ENCODE assay signal across 8 mouse cellular contexts in genomic region chr4:49845612-49845985, GRCm38 (mm10). TPM values are rescaled to one million over a fixed set of nuclear protein-coding genes. Genes with fewer than 3 reads are reported as not detected.
DNase-seq lines count a peak whose midpoint lies in the region; ATAC-seq and TF ChIP-seq lines count a peak whose summit lies in the region.

TSS of gene Grin3a (minus strand) at chr4:49845744.

- TF ChIP-seq CTCF in cerebellum, adult 2 months (IDR thresholded peaks at IDR 0.05; ENCODE audit: borderline replicate concordance, insufficient read depth, low read depth, low read length): peak; percentile 4; the same call in 1 of the 2 replicates
- peak; percentile 87 for TF ChIP-seq CTCF in forebrain, postnatal 0 days (IDR thresholded peaks at IDR 0.05; ENCODE audit: low read depth)
- 0 out of 2 replicates have a peak, but pooled peaks have one; percentile 18 for TF ChIP-seq CTCF in liver, postnatal 0 days (IDR thresholded peaks at IDR 0.05; ENCODE audit: low read depth)

- no peaks in the 10 kb centered on the region; the same call in 1 of the 2 replicates for H3K4me1 ChIP-seq in cerebellum, adult 2 months (ENCODE audit: control insufficient read depth, insufficient read depth, low read length)
- H3K4me1 ChIP-seq in forebrain, postnatal 0 days (ENCODE audit: insufficient read depth): no peaks in the 10 kb centered on the region
- no peaks in the 10 kb centered on the region for H3K4me1 ChIP-seq in liver, postnatal 0 days (ENCODE audit: insufficient read depth)

- no peak for TF ChIP-seq EP300 in liver, postnatal 0 days (IDR thresholded peaks at IDR 0.05; ENCODE audit: low read depth)

- H3K4me3 ChIP-seq in cerebellum, adult 2 months (replicated peaks; ENCODE audit: insufficient read depth, low read depth, low read length): peak within 1 kb of the TSS; percentile 42
- H3K4me3 ChIP-seq in forebrain, postnatal 0 days (ENCODE audit: low read depth, low read length): peak within 1 kb of the TSS; percentile 68
- 0 out of 2 replicates have a peak within 1 kb of the TSS, but pooled peaks have one; percentile 5 for H3K4me3 ChIP-seq in liver, postnatal 0 days (ENCODE audit: low read depth, low read length)

- no peak within 1 kb of the TSS; the same call in 1 of the 2 replicates for H3K27ac ChIP-seq in cerebellum, adult 2 months (ENCODE audit: insufficient read depth, low read length)
- H3K27ac ChIP-seq in forebrain, postnatal 0 days (ENCODE audit: low read depth, low read length): peak within 1 kb of the TSS; percentile 58
- no peak within 1 kb of the TSS for H3K27ac ChIP-seq in liver, postnatal 0 days (ENCODE audit: low read depth)

- peak; percentile 36 for DNase-seq in ES-CJ7 (ENCODE audit: low read depth, low spot score)
- peak; percentile 47 for DNase-seq in cerebellum, adult 2 months
- peak; percentile 93 for DNase-seq in forebrain, postnatal 0 days
- DNase-seq in heart, postnatal 4 days: peak; percentile 46
- DNase-seq in layer of hippocampus, adult 8-10 months (ENCODE audit: low spot score in 2 of 2): peak; percentile 56 to 75
- peak; percentile 14 for DNase-seq in liver, postnatal 0 days
- DNase-seq in right cerebral cortex, postnatal 25 days: peak; percentile 84

- no peak for TF ChIP-seq POLR2A in cerebellum, adult 2 months (IDR thresholded peaks at IDR 0.05; ENCODE audit: borderline replicate concordance, insufficient read depth, low read length)

- peak; percentile 97 for ATAC-seq in forebrain, postnatal 0 days
- no peak for ATAC-seq in liver, postnatal 0 days
- ATAC-seq in activated CD4-positive, CD25-positive, alpha-beta regulatory T cell, adult 4 months: no peak

- H3K36me3 ChIP-seq in forebrain, postnatal 0 days (ENCODE audit: insufficient read depth): no peaks in the 10 kb centered on the region
- H3K36me3 ChIP-seq in liver, postnatal 0 days (replicated peaks; ENCODE audit: insufficient read depth, low read length): no peaks in the 10 kb centered on the region

- WGBS in cerebellum, adult 2 months: under 1% methylated on average over 25 of the region's 25 CpGs
- WGBS in forebrain, postnatal 0 days: 3% methylated on average over 25 of the region's 25 CpGs
- WGBS in liver, postnatal 0 days (ENCODE audit: insufficient replicate concordance): under 1% methylated on average over 25 of the region's 25 CpGs

- H3K9me3 ChIP-seq in forebrain, postnatal 0 days (ENCODE audit: low read length): no peaks in the 10 kb centered on the region
- H3K9me3 ChIP-seq in liver, postnatal 0 days (ENCODE audit: low read length): no peaks in the 10 kb centered on the region

- peak within 1 kb of the TSS; percentile 63 for H3K9ac ChIP-seq in forebrain, postnatal 0 days
- H3K9ac ChIP-seq in liver, postnatal 0 days (replicated peaks): no peak within 1 kb of the TSS

- peak within 1 kb of the TSS; percentile 95 for H3K4me2 ChIP-seq in forebrain, postnatal 0 days (ENCODE audit: low read depth)
- peak within 1 kb of the TSS; percentile 55 for H3K4me2 ChIP-seq in liver, postnatal 0 days (ENCODE audit: low read depth, low read length)

- peaks cover 3% of the 10 kb centered on the region for H3K27me3 ChIP-seq in cerebellum, adult 2 months (ENCODE audit: control insufficient read depth, insufficient read depth, low read length)
- H3K27me3 ChIP-seq in forebrain, postnatal 0 days (ENCODE audit: insufficient read depth, low read length): peaks cover 12% of the 10 kb centered on the region
- H3K27me3 ChIP-seq in liver, postnatal 0 days (ENCODE audit: insufficient read depth, low read length): peaks cover 39% of the 10 kb centered on the region

RNA-seq across cellular contexts. Expression of gene Grin3a, which starts in this region (rescaled TPM):
- 11.1 and 11.9 TPM in 2 replicates for polyA plus RNA-seq in cerebellum, adult 2 months (2012; rRNA removed)
- 58.0 and 82.4 TPM in 2 replicates for total RNA-seq in forebrain, postnatal 0 days (2014; rRNA removed)
- polyA plus RNA-seq in forebrain, postnatal 0 days (2015; fragmentation: Nextera tagmentation; extraction: Ambion mirVana): 15.1 and 26.8 TPM in 2 replicates
- total RNA-seq in heart, postnatal 4 days (2021): under 1 TPM; 0.19 to 0.25 TPM
- 10 to 100 TPM; 32.5 to 34.5 (median 33.4) TPM for total RNA-seq in layer of hippocampus, adult 8-10 months (2022)
- not detected in 2 replicates for polyA plus RNA-seq in liver, postnatal 0 days (2015; fragmentation: Nextera tagmentation; extraction: Ambion mirVana)
- not detected for polyA plus RNA-seq in activated CD4-positive, CD25-positive, alpha-beta regulatory T cell, adult 4 months (2017; shearing (Covaris generic))

Comparison
In these comparisons a context has a peak if more than half of its experiments do, and no peak if none do; other contexts are left out.
1. RNA of gene Grin3a (total RNA-seq): 58.0 to 82.4 TPM in forebrain, postnatal 0 days and 32.5 to 34.5 TPM in layer of hippocampus, adult 8-10 months; 0.19 to 0.25 TPM in heart, postnatal 4 days; every median in the first group is over 10 times any median in the second.
2. RNA of gene Grin3a (polyA plus RNA-seq): 15.1 to 26.8 TPM in forebrain, postnatal 0 days and 11.1 to 11.9 TPM in cerebellum, adult 2 months; not detected in activated CD4-positive, CD25-positive, alpha-beta regulatory T cell, adult 4 months and not detected in liver, postnatal 0 days; every median in the first group is over 10 times any median in the second.
3. Peak in DNase-seq in heart, postnatal 4 days; RNA of the gene not detected or under 1 TPM.
4. Peak in DNase-seq, H3K4me3 ChIP-seq and H3K4me2 ChIP-seq in liver, postnatal 0 days; RNA of the gene not detected or under 1 TPM.
5. DNase-seq: peak in every context shown above with its lines; median percentile 93 in forebrain, postnatal 0 days; 84 in right cerebral cortex, postnatal 25 days; 66 in layer of hippocampus, adult 8-10 months; 47 in cerebellum, adult 2 months; 46 in heart, postnatal 4 days; 36 in ES-CJ7; 14 in liver, postnatal 0 days.
6. H3K4me3 ChIP-seq: peak in every context shown above with its lines; median percentile 68 in forebrain, postnatal 0 days; 42 in cerebellum, adult 2 months; 5 in liver, postnatal 0 days.
7. CTCF ChIP-seq: peak in every context shown above with its lines; median percentile 87 in forebrain, postnatal 0 days; 18 in liver, postnatal 0 days; 4 in cerebellum, adult 2 months.